Mouse (Mus musculus) megakaryocyte, embryonic 14.5 days (primary cell): ENCODE results near the gene Tubgcp5.

Source experiments
- FLI1 ChIP-seq: IDR thresholded peaks from 2 replicates; pipeline ENCODE4 v1.6.1; 2012; ENCODE audit warnings: low read length, inconsistent platforms, mixed read lengths
- GATA1 ChIP-seq: IDR thresholded peaks from 3 replicates; pipeline ENCODE4 v1.6.1; 2012; ENCODE audit warnings: mixed read lengths, low read length, inconsistent platforms, borderline replicate concordance

GRCm38 (mm10) chr7:55846606-55847312, 52.8 kb downstream of the Tubgcp5 start:
- TF ChIP-seq GATA1 (no peak), FLI1 (no peak)
